Mouse (Mus musculus) midbrain, embryonic 16.5 days (tissue): ENCODE measurements around the gene Pnkp. TPM values are rescaled to one million over a fixed set of nuclear protein-coding genes. Genes with fewer than 3 reads are reported as not detected.

Source experiments
- ATAC-seq: fragments of 200-750 bp; cut with Nextera tagmentation; 2 replicates; pipeline ENCODE4 v1.8.0; 2017; ENCODE audit warnings: moderate TSS enrichment
- H3K27ac ChIP-seq: fragments of 300-500 bp; sonication (generic); 2 replicates; pipeline ENCODE4 v1.5.1; 2014; ENCODE audit warnings: mild to moderate bottlenecking, low read length, mixed read lengths
- H3K27me3 ChIP-seq: fragments of 300-500 bp; sonication (generic); 2 replicates; pipeline ENCODE4 v1.6.1; 2014; ENCODE audit warnings: low read depth, low read length, mixed read lengths; ENCODE audit not compliant: control insufficient read depth, insufficient read depth
- H3K36me3 ChIP-seq: fragments of 300-500 bp; sonication (generic); 2 replicates; pipeline ENCODE4 v1.6.1; 2014; ENCODE audit warnings: mild to moderate bottlenecking, low read length, moderate library complexity, mixed read lengths; ENCODE audit not compliant: control insufficient read depth, insufficient read depth
- H3K4me1 ChIP-seq: fragments of 300-500 bp; sonication (generic); 2 replicates; pipeline ENCODE4 v1.6.1; 2014; ENCODE audit warnings: mild to moderate bottlenecking, low read length, mixed read lengths; ENCODE audit not compliant: control insufficient read depth, insufficient read depth
- H3K4me2 ChIP-seq: fragments of 300-500 bp; sonication (generic); 2 replicates; pipeline ENCODE4 v1.6.1; 2014; ENCODE audit warnings: mild to moderate bottlenecking, low read length, mixed read lengths
- H3K4me3 ChIP-seq: fragments of 300-500 bp; sonication (generic); 2 replicates; pipeline ENCODE4 v1.5.1; 2014; ENCODE audit warnings: low read depth, mild to moderate bottlenecking, low read length, moderate library complexity, mixed read lengths
- H3K9ac ChIP-seq: fragments of 300-500 bp; sonication (generic); 2 replicates; pipeline ENCODE4 v1.6.1; 2014; ENCODE audit warnings: low read depth, low read length, mixed read lengths
- H3K9me3 ChIP-seq: fragments of 300-500 bp; sonication (generic); replicated peaks from 2 replicates; pipeline ENCODE4 v1.6.1; 2014; ENCODE audit warnings: mild to moderate bottlenecking, low read length, mixed read lengths; ENCODE audit not compliant: control insufficient read depth, poor library complexity, severe bottlenecking
- WGBS: fragments of 180-500 bp; shearing (Covaris S2); extraction: QIAGEN DNeasy Blood & Tissue Kit; methylation state at CpG from one replicate; pipeline ENCODE4 v1.1.7; 2014; 5-methylcytosine and 5-hydroxymethylcytosine counted together
- polyA plus RNA-seq: library from polyadenylated mRNA; unstranded; fragments of >200 nt; fragmentation: Nextera tagmentation; extraction: Ambion mirVana; gene quantifications from 2 replicates; pipeline ENCODE4 v1.2.1, GENCODE M21; 2015

Gene Pnkp
- polyA plus RNA-seq, 1 experiment from 2014 or later: 30.4 TPM

DNA sequence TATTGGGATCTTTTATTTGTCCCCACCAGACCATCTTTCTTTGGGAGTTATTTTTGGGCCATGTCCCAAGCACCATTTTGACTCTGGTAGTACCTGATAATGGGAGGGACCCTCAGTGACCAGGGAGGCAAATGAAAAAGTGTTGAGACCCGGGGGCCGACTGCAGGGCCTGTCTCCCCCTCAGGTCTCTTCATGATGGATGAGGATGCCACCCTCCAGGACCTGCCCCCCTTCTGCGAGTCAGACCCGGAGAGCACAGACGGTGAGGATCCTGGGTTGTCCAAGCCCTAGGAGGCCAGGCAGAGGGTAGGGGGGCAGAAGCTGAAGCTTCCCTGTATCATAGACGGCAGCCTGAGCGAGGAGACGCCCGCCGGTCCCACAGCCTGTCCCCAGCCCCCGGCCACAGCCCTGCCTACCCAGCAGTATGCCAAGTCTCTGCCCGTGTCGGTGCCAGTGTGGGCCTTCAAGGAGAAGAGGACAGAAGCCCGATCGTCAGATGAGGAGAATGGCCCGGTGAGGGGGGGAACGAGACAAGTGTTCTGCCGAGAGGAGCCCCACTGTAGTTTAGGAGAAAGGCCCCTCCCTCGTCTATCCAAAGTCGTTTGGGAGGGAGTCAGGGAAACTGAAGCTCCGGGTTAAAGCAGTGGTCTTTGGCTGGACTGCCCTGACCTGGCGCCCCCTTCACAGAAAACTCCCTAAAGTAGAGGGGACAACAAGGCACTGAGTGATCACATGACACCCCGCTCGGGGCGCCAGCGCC lies 3.2 kb upstream of the Pnkp start:
- H3K27ac ChIP-seq: peak overlapping the region; percentile 76
- H3K9ac ChIP-seq: peak overlapping the region; percentile 58
- peaks cover 6% of the 10 kb centered on the region; the same call in 1 of the 2 replicates for H3K36me3 ChIP-seq
- peak overlapping the region; percentile 41 for H3K4me3 ChIP-seq
- no peak for ATAC-seq
- WGBS: 28% methylated on average over 26 of the region's 26 CpGs
- H3K4me1 ChIP-seq: peaks cover 36% of the 10 kb centered on the region
- no peaks in the 10 kb centered on the region for H3K27me3 ChIP-seq
- H3K4me2 ChIP-seq: peak overlapping the region; percentile 63
- H3K9me3 ChIP-seq: no peaks in the 10 kb centered on the region

DNA sequence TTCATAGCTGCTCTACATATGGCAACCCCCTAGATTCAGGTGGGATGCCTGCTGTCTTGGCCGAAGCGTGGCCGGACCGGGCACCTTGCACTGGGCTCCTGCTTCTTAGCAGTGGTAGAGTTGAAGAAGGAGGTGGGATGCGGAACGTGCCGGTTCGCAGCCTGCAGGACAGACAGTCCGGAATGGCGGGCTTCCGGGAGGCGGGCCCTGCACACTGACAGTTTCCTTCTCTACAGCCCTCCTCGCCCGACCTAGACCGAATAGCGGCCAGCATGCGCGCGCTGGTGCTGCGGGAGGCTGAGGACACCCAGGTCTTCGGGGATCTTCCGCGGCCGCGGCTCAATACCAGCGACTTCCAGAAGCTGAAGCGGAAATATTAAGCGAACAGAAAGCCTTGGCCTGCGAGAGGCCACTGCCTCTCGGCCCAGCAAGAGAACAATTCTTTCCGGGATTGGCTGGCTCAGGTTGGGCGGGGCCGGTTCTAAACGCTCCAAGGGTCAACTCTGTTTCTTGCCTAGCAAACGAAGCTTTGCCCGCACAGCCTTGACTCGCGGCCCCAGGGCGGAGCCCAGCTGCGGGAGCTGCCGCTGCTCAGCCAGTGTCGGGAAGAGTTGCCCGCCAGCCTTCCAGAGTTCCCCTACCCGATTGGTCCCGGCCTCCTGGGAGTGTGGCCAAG lies 2.4 kb upstream of the Pnkp start:
- peak overlapping the region; percentile 58 for H3K9ac ChIP-seq
- WGBS: 2% methylated on average over 45 of the region's 45 CpGs
- H3K27ac ChIP-seq: peak overlapping the region; percentile 76
- H3K4me3 ChIP-seq: peak overlapping the region; percentile 41
- H3K9me3 ChIP-seq: no peaks in the 10 kb centered on the region
- no peaks in the 10 kb centered on the region for H3K27me3 ChIP-seq
- ATAC-seq: no peak
- H3K36me3 ChIP-seq: peaks cover 6% of the 10 kb centered on the region; the same call in 1 of the 2 replicates
- peak overlapping the region; percentile 63 for H3K4me2 ChIP-seq
- H3K4me1 ChIP-seq: peaks cover 36% of the 10 kb centered on the region

GRCm38 (mm10) chr7:44855036-44855435 lies 1.9 kb upstream of the Pnkp start:
- WGBS: 42% methylated on average over 10 of the region's 10 CpGs
- H3K4me1 ChIP-seq: peaks cover 36% of the 10 kb centered on the region
- H3K9ac ChIP-seq: peak overlapping the region; percentile 58
- peak overlapping the region; percentile 41 for H3K4me3 ChIP-seq
- H3K36me3 ChIP-seq: peaks cover 6% of the 10 kb centered on the region; the same call in 1 of the 2 replicates
- H3K27me3 ChIP-seq: no peaks in the 10 kb centered on the region
- peak overlapping the region; percentile 76 for H3K27ac ChIP-seq
- peak overlapping the region; percentile 63 for H3K4me2 ChIP-seq
- ATAC-seq: no peak
- no peaks in the 10 kb centered on the region for H3K9me3 ChIP-seq

DNA sequence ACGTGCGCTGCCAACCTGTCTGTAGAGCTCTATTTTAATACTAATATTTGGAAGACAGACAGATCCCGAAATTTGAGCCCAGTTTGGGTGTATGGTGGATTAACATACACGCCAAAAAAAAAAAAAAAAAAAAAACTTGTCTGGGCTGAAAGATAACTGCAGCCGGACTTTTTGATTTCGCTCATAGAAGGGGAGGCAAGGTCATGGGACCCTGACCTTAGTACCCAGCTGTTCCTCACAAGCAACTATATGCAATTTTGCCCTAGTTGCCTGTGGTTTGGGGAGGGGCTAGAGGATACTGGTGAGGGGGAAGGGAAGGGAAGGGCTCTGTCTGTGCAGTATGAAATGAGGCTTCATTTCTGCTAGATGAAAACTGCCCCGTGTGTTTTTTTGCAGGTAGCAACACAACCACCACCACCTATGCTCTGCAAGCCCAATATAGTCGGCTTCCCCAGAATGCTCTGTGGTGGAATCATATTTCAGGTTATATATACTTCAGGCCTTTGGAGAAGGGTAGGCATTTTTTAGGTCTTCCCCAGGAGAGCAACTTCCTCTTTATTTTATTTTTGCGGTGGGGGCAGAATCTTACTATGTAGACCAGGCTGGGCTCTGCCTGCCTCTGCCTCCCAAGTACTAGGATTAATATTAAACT lies 548 bp upstream of the Pnkp start:
- Histone ChIP-seq H3K9ac (no peak overlapping the region; the same call in 1 of the 2 replicates), H3K9me3 (no peaks in the 10 kb centered on the region), H3K4me3 (peak overlapping the region; percentile 78), H3K4me1 (peaks cover 28% of the 10 kb centered on the region), H3K4me2 (peak overlapping the region; percentile 70), H3K27me3 (no peaks in the 10 kb centered on the region), H3K27ac (peak overlapping the region; percentile 96), H3K36me3 (peaks cover 6% of the 10 kb centered on the region; the same call in 1 of the 2 replicates)
- ATAC-seq: peak; percentile 7; the same call in 1 of the 2 replicates
- 71% methylated on average over 9 of the region's 9 CpGs for WGBS

DNA sequence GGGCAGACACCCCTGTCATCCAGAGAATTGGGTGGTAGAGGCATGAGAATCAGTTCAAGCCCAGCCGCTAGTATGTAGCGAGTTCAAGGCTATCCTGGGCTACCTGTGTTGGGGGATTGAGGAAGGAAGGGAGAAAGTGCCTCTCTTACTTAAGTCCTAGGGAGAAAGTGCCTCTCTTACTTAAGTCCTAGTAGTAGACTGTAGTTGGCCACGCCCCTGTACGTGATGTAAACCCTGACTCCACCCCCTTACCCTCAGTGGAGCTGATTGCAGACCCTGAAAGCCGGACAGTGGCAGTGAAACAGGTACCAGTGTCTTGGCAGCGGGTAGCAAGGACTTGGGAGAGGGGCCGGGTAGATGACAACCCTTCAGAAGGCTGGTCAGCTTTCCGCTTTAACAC lies 966 bp downstream of the Pnkp start:
- peak overlapping the region; percentile 84 for H3K9ac ChIP-seq
- peaks cover 28% of the 10 kb centered on the region for H3K4me1 ChIP-seq
- no peak for ATAC-seq
- peaks cover 11% of the 10 kb centered on the region for H3K36me3 ChIP-seq
- WGBS: 26% methylated on average over 8 of the region's 8 CpGs
- H3K27ac ChIP-seq: peak overlapping the region; percentile 96
- peak overlapping the region; percentile 78 for H3K4me3 ChIP-seq
- peak overlapping the region; percentile 70 for H3K4me2 ChIP-seq
- H3K27me3 ChIP-seq: no peaks in the 10 kb centered on the region
- no peaks in the 10 kb centered on the region for H3K9me3 ChIP-seq

DNA sequence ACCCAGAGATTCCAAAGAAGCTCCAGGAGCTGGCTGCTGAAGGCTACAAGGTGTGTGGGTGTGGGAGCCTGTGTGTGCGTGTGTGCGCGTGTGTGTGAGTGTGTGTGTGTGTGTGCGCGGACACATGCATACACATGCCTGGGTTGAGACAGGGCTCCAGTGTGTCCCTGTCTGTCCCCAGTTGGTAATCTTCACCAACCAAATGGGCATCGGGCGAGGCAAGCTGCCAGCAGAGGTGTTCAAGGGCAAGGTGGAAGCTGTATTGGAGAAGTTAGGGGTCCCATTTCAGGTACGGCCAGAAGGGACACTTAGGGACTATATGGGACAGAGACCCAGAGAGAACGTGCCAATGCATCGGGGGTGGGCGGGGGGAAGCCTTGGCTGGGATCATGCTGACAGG lies 3.0 kb downstream of the Pnkp start:
- Histone ChIP-seq H3K9me3 (no peaks in the 10 kb centered on the region), H3K4me2 (no peak overlapping the region), H3K9ac (no peak overlapping the region), H3K4me3 (no peak overlapping the region), H3K4me1 (peaks cover 22% of the 10 kb centered on the region), H3K27ac (no peak overlapping the region), H3K36me3 (peaks cover 30% of the 10 kb centered on the region), H3K27me3 (no peaks in the 10 kb centered on the region)
- no peak for ATAC-seq
- WGBS: 90% methylated on average over 11 of the region's 11 CpGs

- no peak overlapping the region for H3K4me3 ChIP-seq
- peaks cover 28% of the 10 kb centered on the region for H3K4me1 ChIP-seq
- no peak overlapping the region for H3K9ac ChIP-seq
- peaks cover 36% of the 10 kb centered on the region for H3K36me3 ChIP-seq
- no peak overlapping the region for H3K4me2 ChIP-seq
- 51% methylated on average over 22 of the region's 22 CpGs for WGBS
- no peak for ATAC-seq
- H3K9me3 ChIP-seq: no peaks in the 10 kb centered on the region
- H3K27me3 ChIP-seq: no peaks in the 10 kb centered on the region
- H3K27ac ChIP-seq: peak overlapping the region; percentile 6; the same call in 1 of the 2 replicates
These were observed 3.9 kb downstream of the Pnkp start for GRCm38 (mm10) chr7:44860576-44861428.

GRCm38 (mm10) chr7:44861429-44861816 lies 4.5 kb downstream of the Pnkp start:
- no peak overlapping the region for H3K27ac ChIP-seq
- no peak overlapping the region for H3K4me2 ChIP-seq
- peaks cover 33% of the 10 kb centered on the region for H3K4me1 ChIP-seq
- no peak for ATAC-seq
- no peak overlapping the region for H3K9ac ChIP-seq
- H3K4me3 ChIP-seq: no peak overlapping the region
- 81% methylated on average over 14 of the region's 14 CpGs for WGBS
- H3K9me3 ChIP-seq: no peaks in the 10 kb centered on the region
- no peaks in the 10 kb centered on the region for H3K27me3 ChIP-seq
- H3K36me3 ChIP-seq: peaks cover 38% of the 10 kb centered on the region
